Mouse (Mus musculus) liver, adult 2 months (tissue): ENCODE results near the gene Taar7f. TPM values are rescaled to one million over a fixed set of nuclear protein-coding genes. Genes with fewer than 3 reads are reported as not detected.
"Not testable (repeated sequence)": the region's sequence is repeated elsewhere in the genome, so short reads cannot be mapped to it uniquely, and the experiment has no call there.

Experiments used
- DNase-seq: peaks from one replicate; pipeline ENCODE4 v3.0.0-alpha.2; 2011; ENCODE audit warnings: low read depth, low spot score; ENCODE audit errors: extremely low read depth
- H3K27ac ChIP-seq: fragments of 200-500 bp; replicated peaks from 2 replicates; pipeline ENCODE4 v1.5.1; 2012; ENCODE audit warnings: low read depth, mild to moderate bottlenecking, control low read depth, inconsistent platforms, low read length; ENCODE audit not compliant: insufficient read depth
- H3K27me3 ChIP-seq: fragments of 200-500 bp; 2 replicates; pipeline ENCODE4 v1.6.1; 2012; ENCODE audit warnings: mild to moderate bottlenecking, moderate library complexity, low read length, inconsistent platforms; ENCODE audit not compliant: control insufficient read depth, insufficient read depth
- H3K36me3 ChIP-seq: fragments of 200-500 bp; 2 replicates; pipeline ENCODE4 v1.6.1; 2012; ENCODE audit warnings: low read length, inconsistent platforms; ENCODE audit not compliant: control insufficient read depth, insufficient read depth
- H3K4me1 ChIP-seq: fragments of 200-500 bp; 2 replicates; pipeline ENCODE4 v1.6.1; 2011; ENCODE audit warnings: low read length; ENCODE audit not compliant: control insufficient read depth, insufficient read depth
- H3K4me3 ChIP-seq: fragments of 200-500 bp; 2 replicates; pipeline ENCODE4 v1.5.1; 2011; ENCODE audit warnings: low read depth, mild to moderate bottlenecking, control low read depth, low read length, moderate library complexity; ENCODE audit not compliant: insufficient read depth
- H3K79me2 ChIP-seq: fragments of 200-500 bp; 2 replicates; pipeline ENCODE4 v1.6.1; 2012; ENCODE audit warnings: inconsistent platforms, mild to moderate bottlenecking, low read length, moderate library complexity; ENCODE audit not compliant: control insufficient read depth, insufficient read depth
- H3K9ac ChIP-seq: fragments of 200-500 bp; 2 replicates; pipeline ENCODE4 v1.6.1; 2012; ENCODE audit warnings: low read depth, mild to moderate bottlenecking, control low read depth, inconsistent platforms, low read length
- CTCF ChIP-seq: fragments of 200-500 bp; IDR thresholded peaks from 2 replicates; pipeline ENCODE4 v1.5.1; 2011; ENCODE audit warnings: low read depth, low read length, control low read depth
- POLR2A ChIP-seq: fragments of 200-500 bp; IDR thresholded peaks from 2 replicates; pipeline ENCODE4 v1.6.1; 2011; ENCODE audit warnings: low read length, control low read depth; ENCODE audit not compliant: insufficient read depth; ENCODE audit errors: extremely low read depth
- WGBS: fragments of 180-500 bp; shearing (Covaris S2); methylation state at CpG from one replicate; pipeline ENCODE4 v1.1.7; 2018; 5-methylcytosine and 5-hydroxymethylcytosine counted together
- polyA plus RNA-seq: library from polyadenylated mRNA; depleted of rRNA; stranded (reverse); fragments of >200 nt; gene quantifications from 2 replicates; pipeline ENCODE4 v1.2.3, GENCODE M21; 2012
- total RNA-seq: library from RNA; depleted of rRNA; stranded (reverse); fragments of >200 nt; gene quantifications from 2 replicates; pipeline ENCODE4 v1.2.3, GENCODE M21; 2014

Gene Taar7f
- total and polyA plus RNA-seq, 2 experiments: not detected

DNA sequence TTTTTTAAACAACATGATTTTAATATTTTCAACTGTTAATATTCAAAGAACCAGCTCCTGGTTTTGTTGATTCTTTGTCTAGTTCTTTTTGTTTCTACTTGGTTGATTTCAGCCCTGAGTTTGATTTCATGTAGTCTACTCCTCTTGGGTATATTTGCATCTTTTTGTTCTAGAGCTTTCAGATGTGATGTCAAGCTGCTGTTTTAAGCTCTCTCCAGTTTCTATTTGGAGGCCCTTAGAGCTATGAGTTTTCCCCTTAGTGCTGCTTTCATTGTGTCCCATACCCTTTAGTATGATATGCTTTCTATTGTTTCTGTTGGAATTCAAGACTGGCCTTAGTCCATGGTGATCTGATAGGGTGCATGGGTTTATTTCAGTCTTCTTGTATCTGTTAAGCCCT is 18.0 kb upstream of the Taar7f start:
- Histone ChIP-seq H3K4me3 (no peak overlapping the region), H3K36me3 (no peaks in the 10 kb centered on the region), H3K79me2 (no peaks in the 10 kb centered on the region), H3K27me3 (no peaks in the 10 kb centered on the region), H3K27ac (no peak overlapping the region), H3K9ac (no peak overlapping the region), H3K4me1 (no peaks in the 10 kb centered on the region)
- no peak for DNase-seq
- no peak for TF ChIP-seq POLR2A
- TF ChIP-seq CTCF: no peak

DNA sequence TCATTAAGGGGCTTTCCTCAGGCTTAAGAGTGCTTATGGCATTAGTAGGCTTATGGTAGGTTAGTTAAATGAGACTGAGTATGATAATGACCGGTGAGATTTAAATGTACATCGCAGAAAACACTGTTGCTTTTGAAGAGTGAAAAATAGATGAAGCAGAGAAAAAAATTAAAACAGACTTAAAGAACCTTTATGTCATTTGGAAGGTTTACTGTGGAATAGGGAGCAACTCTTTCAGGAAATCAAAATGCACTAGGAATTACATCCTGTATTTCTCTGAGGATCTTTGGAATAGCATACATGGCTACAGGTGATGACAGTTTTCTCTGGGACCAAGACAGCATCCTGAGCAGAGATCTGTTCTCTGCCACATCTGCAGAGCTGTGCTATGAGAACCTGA is 12.0 kb upstream of the Taar7f start, which contains the start of gene Taar7e:
Gene Taar7e, plus strand, starts transcription at position 301 of the 400 bp plus-strand sequence.
- TF ChIP-seq POLR2A: no peak
- no peak for TF ChIP-seq CTCF
- no peak within 1 kb of the TSS for H3K9ac ChIP-seq
- no peak for DNase-seq
- H3K4me3 ChIP-seq: no peak within 1 kb of the TSS
- no peaks in the 10 kb centered on the region for H3K4me1 ChIP-seq
- no peaks in the 10 kb centered on the region for H3K79me2 ChIP-seq
- no peak within 1 kb of the TSS for H3K27ac ChIP-seq
- WGBS: 91% methylated on average over 2 of the region's 2 CpGs
- no peaks in the 10 kb centered on the region for H3K27me3 ChIP-seq
- no peaks in the 10 kb centered on the region for H3K36me3 ChIP-seq

DNA sequence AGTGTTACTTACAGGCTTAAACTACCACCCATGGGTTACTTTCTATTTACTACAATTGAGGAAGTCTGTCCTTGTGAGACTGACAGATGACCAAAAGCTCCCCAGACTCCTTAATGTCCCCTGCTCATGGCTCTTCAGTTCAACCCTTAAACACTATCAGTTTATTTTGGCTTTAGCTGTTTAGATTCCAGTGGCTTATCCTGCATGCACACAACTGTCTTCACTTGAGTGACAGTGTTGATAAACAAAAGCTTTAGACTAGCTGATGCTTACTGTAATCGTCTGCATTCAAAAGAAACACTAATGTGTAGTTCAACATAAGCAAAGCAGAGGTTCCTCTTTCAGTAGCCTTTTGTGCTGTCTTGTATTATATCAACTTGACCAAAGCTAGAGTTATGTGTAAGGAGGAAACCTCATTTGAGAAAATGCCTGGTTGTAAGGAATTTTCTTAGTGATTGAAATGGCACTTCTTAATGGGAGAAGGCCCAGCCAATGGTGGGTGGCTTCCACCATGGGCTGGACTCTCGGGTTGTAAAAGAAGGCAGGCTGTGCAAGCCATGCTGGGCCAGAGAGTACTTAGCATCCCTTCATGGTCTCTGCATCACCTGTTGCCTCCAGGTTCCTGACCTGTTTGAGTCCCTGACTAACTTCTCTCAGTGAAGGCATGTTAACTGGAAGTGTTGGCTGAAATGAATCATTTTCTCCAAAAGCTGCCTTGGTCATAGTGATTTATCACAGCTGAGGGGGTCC is 9.0 kb upstream of the Taar7f start:
- no peaks in the 10 kb centered on the region for H3K4me1 ChIP-seq
- H3K27me3 ChIP-seq: no peaks in the 10 kb centered on the region
- DNase-seq: no peak
- no peaks in the 10 kb centered on the region for H3K36me3 ChIP-seq
- no peak for TF ChIP-seq CTCF
- no peak for TF ChIP-seq POLR2A
- no peak overlapping the region for H3K9ac ChIP-seq
- no peak overlapping the region for H3K27ac ChIP-seq
- no peaks in the 10 kb centered on the region for H3K79me2 ChIP-seq
- 71% methylated on average over 2 of the region's 2 CpGs for WGBS
- no peak overlapping the region for H3K4me3 ChIP-seq

DNA sequence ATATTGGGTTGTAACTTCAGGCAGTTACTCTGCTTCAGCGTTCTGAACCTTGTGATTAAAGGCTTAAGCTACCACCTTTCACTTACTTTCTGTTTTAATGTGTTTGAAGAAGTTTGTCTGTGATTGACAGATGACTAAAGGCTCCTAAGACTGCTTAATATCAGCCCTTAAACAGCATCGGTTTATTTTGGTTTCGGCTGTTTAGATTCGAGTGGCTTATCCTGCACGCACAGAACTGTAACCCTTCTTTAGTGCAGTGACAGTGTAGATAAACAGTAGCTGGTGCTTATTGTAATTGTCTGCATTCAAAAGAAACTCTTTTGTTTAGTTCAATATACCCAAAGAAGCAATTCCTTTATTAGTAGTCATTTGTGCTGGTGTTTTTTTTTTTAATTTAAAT is 2.7 kb downstream of the Taar7f start:
- 70% methylated on average over 5 of the region's 5 CpGs for WGBS
- Histone ChIP-seq H3K36me3 (no peaks in the 10 kb centered on the region), H3K27ac (no peak overlapping the region), H3K79me2 (no peaks in the 10 kb centered on the region), H3K4me1 (no peaks in the 10 kb centered on the region), H3K4me3 (no peak overlapping the region), H3K27me3 (no peaks in the 10 kb centered on the region), H3K9ac (no peak overlapping the region)
- no peak for DNase-seq
- TF ChIP-seq CTCF (no peak), POLR2A (no peak)

DNA sequence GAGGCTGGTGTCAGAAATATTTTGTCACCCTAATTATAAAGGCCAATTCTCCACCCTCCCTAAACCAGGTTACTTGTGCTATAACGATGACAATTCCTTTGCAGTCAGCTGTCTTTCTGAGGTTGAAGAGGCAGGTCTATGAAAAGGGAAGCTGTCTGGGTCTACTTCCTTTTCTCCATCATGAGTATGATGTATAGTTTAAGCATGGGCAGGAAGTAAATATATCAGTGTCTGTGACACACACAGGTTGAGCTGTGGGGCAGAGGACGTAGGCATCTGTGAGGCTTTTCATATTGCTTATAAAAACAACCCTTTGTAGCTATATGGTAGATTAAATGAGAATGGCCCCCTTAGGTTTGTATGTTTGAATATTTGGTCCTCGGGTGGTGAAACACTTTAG is 9.7 kb downstream of the Taar7f start:
- Histone ChIP-seq H3K9ac (no peak overlapping the region), H3K79me2 (no peaks in the 10 kb centered on the region), H3K27me3 (no peaks in the 10 kb centered on the region), H3K4me3 (no peak overlapping the region), H3K36me3 (no peaks in the 10 kb centered on the region), H3K27ac (no peak overlapping the region), H3K4me1 (no peaks in the 10 kb centered on the region)
- WGBS: 80% methylated on average over 3 of the region's 3 CpGs
- DNase-seq: no peak
- TF ChIP-seq POLR2A (no peak), CTCF (no peak)

DNA sequence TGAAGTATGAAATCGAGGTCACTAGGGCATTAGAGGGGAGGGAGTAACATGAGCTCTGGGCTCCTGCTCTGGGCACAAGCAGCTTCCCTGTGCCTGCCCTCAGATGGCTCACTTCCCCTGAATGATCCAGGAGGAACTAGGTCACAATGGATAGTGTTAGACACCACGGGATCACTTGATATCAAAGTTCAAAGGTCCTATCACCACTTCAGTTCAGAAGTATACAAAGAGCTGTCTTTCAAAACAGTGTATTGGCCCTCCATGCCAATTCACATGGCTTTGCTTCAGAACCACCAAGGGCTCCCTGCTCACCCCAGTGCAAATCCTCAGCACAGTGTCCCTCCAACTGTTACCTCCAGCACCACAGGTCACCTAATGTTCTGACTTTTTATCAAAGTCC is 25.4 kb downstream of the Taar7f start:
- peak; percentile 94 for DNase-seq
- not testable (repeated sequence) for H3K27ac ChIP-seq, H3K9ac ChIP-seq, H3K4me3 ChIP-seq, H3K4me1 ChIP-seq, H3K79me2 ChIP-seq, H3K27me3 ChIP-seq, H3K36me3 ChIP-seq
- 5% methylated on average over 2 of the region's 2 CpGs for WGBS

DNA sequence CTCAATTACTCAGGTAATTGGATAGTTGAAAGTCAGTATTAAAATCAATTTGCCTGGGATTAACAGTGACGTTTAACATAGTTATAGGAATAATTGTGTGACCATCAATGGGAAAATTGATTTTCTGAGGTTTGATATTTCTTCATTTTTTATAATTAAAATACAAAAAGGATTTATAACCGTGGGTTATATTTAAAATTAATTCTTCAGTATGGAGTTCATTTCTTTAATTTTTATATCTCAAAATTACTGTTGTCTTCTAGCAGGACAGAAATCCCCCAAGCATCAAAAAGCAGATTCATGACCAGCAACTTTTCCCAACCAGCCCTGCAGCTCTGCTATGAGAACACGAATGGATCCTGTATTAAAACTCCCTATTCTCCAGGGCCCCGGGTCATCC is 26.9 kb downstream of the Taar7f start, which contains the start of gene Taar8a:
Gene Taar8a, plus strand, starts transcription at position 301 of the 400 bp plus-strand sequence.
- not testable (repeated sequence) for H3K9ac ChIP-seq, H3K4me1 ChIP-seq, DNase-seq, H3K36me3 ChIP-seq, H3K79me2 ChIP-seq, H3K4me3 ChIP-seq, H3K27ac ChIP-seq, H3K27me3 ChIP-seq
- WGBS: 89% methylated on average over 2 of the region's 4 CpGs
